Mouse (Mus musculus): Measurements from ENCODE around the gene Onecut1.

Gene Onecut1

GRCm38 (mm10) chr9:74861561-74861980 is at the start of gene Onecut1:
Gene Onecut1, plus strand, starts transcription at chr9:74861921.
- DNase-seq (ENCODE audit: low spot score), result peak; percentile 33

GRCm38 (mm10) chr9:74819736-74820511 is 41.8 kb upstream of the Onecut1 start:
- DNase-seq (ENCODE audit: low spot score), result no peak

- DNase-seq (ENCODE audit: low spot score), result no peak
Observed at GRCm38 (mm10) chr9:74825102-74825501, 36.6 kb upstream of the Onecut1 start.

GRCm38 (mm10) chr9:74829206-74829605 is 32.5 kb upstream of the Onecut1 start:
- DNase-seq (ENCODE audit: low spot score), result no peak

DNA sequence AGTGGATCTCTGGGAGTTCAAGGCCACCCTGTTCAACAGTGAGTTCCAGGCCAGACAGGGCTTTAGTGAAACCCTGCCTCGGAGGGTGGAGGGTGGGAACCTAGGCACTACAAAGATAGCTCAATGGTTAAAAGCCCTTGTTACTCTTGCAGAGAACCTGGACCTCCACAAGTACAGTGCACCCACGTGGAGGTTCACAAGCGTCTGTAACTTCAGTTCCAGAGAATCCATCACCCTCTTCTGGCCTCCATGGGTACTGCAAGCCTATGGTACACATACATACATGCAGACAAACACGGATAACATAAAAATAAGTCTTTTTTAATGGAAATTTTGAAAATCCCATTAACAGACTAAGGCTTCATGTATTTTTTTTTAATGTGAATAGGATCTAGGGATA is 18.8 kb upstream of the Onecut1 start:
- DNase-seq (ENCODE audit: low spot score), result no peak

- DNase-seq (ENCODE audit: low spot score), result no peak
Observed at GRCm38 (mm10) chr9:74846867-74847830, 14.6 kb upstream of the Onecut1 start.

GRCm38 (mm10) chr9:74848411-74849194 is 13.1 kb upstream of the Onecut1 start:
- no peak for DNase-seq (ENCODE audit: low spot score)

GRCm38 (mm10) chr9:74849195-74849978 is 12.3 kb upstream of the Onecut1 start:
- DNase-seq (ENCODE audit: low spot score), result no peak

DNA sequence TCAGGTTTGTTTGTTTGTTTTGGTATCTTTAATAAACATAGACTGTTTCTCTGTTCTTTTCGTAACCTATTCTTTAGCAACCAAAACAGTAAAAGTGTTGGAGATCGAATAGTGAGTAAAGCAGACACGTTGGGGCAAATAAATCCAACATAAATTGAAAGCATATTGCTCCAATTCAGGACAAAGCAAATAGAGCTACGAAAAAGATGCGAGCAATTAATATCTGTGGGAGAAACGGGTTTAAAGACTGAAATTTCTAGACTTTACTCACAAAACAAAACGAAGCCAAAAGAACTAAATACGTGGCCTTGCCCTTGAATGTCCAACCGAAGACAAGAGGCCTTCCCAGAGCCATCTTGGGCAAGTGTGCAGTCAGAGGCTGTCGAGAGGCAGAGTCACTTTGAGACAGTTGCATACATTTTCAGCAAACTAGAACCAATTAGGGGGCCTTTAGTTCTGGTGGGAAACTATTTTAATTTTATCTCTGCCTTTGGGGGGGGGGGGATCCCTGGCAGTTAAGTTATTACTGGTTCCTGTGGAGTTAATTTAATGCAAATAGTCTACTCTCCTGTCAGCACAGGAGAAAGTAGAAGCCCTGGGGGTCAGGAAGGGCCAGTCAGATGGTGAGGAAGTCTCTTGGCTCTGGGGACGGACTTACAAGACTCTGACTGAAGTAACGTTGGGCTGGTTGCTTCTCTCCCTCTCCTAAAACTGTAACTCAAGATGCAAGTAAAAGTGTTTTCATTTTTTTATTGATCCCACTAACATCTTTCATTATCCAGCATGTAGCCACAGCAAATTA is 11.5 kb upstream of the Onecut1 start:
- no peak for DNase-seq (ENCODE audit: low spot score)

DNA sequence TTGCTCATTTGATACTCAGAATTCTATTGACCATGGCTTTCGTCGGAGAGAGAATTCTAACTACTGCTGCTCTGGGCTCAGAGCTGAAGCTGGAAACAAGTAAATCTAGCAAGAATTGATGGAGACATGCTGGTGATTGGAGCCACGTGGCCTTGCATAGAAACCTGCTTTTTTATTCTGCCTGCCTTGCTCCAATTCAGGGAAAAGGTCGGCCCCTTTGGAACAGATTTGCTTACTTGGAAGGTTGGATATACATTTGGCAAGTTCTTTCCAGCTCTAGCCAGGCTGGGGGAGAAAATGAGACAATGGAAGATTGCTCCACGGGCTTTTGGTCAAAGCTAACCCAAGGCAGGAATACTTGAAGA is 11.0 kb upstream of the Onecut1 start:
- no peak for DNase-seq (ENCODE audit: low spot score)

DNA sequence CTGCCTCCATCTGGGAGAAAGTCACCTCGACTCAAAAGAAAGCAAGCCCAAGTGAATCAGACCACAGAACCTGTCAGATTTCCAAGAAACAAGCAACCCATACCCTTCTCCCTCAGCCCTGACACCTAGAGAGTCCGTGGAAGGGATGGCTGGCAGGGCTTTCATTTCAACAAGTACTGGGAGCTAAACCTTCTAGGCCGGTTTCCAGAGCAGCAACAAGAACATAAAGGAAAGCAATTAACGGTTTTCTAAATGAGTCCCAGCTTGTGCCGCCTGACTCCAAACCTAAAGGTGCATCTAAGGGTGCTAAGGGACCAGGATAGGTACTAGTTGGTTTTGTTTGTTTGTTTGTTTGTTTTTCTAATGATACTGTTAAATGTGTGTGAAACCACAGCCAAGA is 10.1 kb upstream of the Onecut1 start:
- DNase-seq (ENCODE audit: low spot score), result no peak

DNA sequence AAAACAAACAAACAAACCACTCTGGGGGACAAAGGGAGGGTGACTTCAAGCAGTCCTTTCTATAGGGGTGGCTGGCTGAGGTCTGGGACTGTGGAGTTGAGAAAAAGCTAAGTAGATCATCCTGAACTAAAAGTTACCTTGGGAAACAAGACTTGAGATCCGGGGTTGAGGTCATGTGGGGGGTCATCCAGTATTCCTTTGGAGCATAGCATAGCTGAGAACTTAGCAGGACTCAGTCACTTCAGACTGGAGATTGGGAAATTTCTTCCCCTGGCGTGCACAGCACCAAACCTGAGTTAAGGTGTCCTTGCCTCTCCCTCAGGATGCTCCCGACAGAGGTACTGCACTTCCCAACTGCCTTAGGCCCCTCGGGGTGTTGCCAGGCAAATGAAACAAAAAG is 9.4 kb upstream of the Onecut1 start:
- DNase-seq (ENCODE audit: low spot score), result no peak

DNA sequence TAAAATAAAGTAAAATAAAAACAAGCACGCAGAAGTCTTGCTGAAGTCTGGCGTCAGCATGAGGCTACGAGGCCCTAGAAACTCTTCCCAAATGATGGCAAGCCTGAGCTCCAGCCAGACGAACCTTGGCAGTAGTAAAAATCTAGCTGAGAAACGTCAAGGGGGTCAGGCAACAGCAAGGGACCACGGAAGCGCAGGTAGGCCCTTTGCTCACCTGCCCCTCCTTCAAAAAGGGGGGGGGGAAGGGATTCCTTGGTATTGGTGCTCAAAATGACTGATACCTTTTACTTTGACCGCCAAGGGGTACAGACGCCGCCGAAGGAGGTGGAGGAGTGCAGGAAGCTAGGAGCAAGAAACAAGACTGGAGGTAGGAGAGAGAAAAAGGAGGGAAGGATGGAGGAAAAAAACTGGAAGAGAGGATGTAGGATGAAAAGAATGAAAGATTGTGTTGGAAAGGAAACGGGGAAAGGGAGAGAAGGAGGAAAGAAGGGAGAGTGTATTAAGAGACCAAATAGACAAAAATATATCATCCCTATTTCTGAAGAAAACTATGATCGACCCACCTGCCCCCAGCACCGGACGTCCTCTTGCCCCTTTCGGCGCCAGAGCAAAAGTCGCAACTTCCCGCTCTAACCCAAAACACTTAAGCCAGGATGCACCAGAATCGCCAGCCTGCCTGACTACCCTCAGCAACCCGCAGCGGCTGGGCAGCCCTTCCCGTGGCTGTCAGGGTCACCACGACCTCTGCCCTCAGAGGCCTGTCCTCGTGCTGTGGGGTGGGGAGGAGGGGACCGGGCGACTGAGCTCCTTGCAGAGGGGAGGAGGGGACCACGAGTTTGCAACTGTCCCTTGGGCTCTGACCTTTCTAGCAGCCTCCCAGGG is 8.3 kb upstream of the Onecut1 start:
- DNase-seq (ENCODE audit: low spot score), result no peak

GRCm38 (mm10) chr9:74854073-74854591 is 7.6 kb upstream of the Onecut1 start:
- no peak for DNase-seq (ENCODE audit: low spot score)

- DNase-seq (ENCODE audit: low spot score), result no peak
Observed at GRCm38 (mm10) chr9:74855446-74855845, 6.3 kb upstream of the Onecut1 start.

DNA sequence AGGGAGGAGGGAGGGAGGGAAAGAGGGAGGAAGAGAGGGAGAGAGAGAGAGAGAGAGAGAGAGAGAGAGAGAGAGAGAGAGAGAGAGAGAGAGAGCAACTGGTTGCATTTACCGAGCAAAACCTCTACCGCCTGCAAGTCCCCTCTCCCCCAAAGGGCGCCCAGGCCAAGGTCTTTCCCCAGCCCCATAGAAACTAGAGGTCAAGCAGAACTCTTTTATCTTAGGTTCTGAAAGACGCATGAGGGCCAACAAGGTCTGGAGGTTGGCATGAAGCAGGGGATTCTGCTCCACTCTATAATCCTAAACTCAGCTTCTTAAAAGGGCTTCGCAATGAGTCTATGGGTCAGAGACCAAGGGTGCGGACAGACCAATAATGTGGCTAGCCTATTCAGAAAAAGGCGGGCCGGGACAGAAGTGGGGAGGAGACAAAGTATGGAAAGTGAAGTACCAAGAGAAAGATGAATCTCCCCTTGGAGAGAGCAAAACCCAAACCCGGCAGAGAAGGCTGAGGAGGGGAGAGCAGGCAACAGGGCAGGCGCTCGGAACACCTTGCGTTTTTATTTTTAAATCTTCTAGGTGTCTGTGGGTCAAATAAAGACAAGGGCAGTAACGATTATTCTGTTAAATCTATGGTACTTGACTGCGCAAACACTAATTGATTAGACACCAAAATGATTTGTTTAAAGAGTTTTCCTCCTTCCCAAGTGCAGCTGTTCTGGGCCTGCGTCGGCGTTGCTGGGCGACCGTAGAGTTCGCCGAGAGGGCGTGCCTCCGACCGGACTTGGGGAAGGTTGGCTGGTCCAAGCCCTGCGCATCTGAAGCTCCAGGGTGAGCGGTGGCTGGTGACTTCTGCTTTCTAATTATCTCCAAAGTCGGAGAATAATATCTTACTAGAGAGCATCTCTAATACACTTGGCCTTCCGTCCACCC is 4.9 kb upstream of the Onecut1 start:
- DNase-seq (ENCODE audit: low spot score), result no peak

GRCm38 (mm10) chr9:74857508-74857840 is 4.2 kb upstream of the Onecut1 start:
- no peak for DNase-seq (ENCODE audit: low spot score)

DNA sequence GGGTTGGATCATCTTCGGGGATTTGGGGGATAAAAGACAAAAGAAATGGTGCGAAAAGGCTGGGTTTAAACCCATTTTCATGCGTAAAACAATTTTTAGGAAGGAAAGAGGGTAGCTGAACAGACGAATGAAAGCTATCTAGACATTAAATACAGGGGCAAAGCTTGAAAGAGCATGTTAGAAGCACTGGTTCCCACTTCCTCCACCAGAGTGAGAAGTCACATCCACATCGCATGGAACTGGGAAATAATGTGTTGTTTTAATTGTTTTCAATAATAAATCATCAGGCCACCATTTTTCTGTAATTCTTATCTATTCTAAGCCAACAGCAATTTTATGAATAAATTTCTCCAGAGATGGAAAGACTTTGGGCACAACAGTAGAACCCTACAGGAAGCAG is 3.6 kb upstream of the Onecut1 start:
- no peak for DNase-seq (ENCODE audit: low spot score)
